Mouse (Mus musculus) olfactory bulb, adult 2 months (tissue): ENCODE measurements at regions not wholly inside any gene's neighbourhood (a gene's known extent, or its start where the extent isn't known, plus 50 kb on each side); places are given as distances from the start of the nearest gene placed in this dataset.

ENCODE experiments used
- CTCF ChIP-seq: fragments of 200-500 bp; IDR thresholded peaks from 2 replicates; pipeline ENCODE4 v1.5.1; 2012; ENCODE audit warnings: low read depth, mild to moderate bottlenecking, low read length, moderate library complexity; ENCODE audit not compliant: insufficient read depth
- POLR2A ChIP-seq: fragments of 200-500 bp; IDR thresholded peaks from 2 replicates; pipeline ENCODE4 v1.6.1; 2012; ENCODE audit warnings: mild to moderate bottlenecking, low read depth, low read length, moderate library complexity; ENCODE audit not compliant: insufficient read depth

DNA sequence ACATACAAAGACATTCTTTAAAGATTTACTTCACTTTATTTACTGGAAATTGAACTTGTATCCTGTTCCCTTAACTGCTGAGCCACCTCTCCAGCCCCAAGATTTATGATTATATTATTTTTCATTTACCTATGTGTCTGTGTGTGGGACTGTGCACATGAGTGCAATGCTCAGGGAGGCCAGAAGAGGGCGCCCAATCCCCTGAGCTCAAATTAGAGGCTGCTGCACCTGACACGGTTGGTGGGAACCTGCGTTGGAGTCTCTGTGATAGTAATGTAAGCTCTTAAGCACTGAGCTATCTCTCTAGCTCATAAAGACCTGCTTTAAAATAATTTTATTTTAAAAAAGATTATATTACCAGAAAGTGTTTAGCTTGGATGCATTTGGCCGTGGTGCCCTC is 315.3 kb downstream of the Etnk1 start:
- TF ChIP-seq CTCF (no peak), POLR2A (no peak)
